Mouse (Mus musculus) cerebellum, adult 2 months (tissue): ENCODE measurements around the gene Sidt1.

ENCODE experiments used
- CTCF ChIP-seq: fragments of 200-500 bp; IDR thresholded peaks from 2 replicates; pipeline ENCODE4 v1.5.1; 2011; ENCODE audit warnings: low read depth, mild to moderate bottlenecking, control low read depth, low read length, moderate library complexity, borderline replicate concordance; ENCODE audit not compliant: insufficient read depth
- POLR2A ChIP-seq: fragments of 200-500 bp; IDR thresholded peaks from 2 replicates; pipeline ENCODE4 v1.6.1; 2011; ENCODE audit warnings: low read length, control low read depth, borderline replicate concordance; ENCODE audit not compliant: insufficient read depth

- TF ChIP-seq CTCF (no peak), POLR2A (no peak)
These were observed 111.5 kb downstream of the Sidt1 start for GRCm38 (mm10) chr16:44221463-44221862.
